Mouse (Mus musculus) frontal cortex, adult (tissue): ENCODE measurements around the gene Arhgap27.
"Not testable (repeated sequence)": the region's sequence is repeated elsewhere in the genome, so short reads cannot be mapped to it uniquely, and the experiment has no call there.

ENCODE experiments used
- ATAC-seq: cut with Nextera tagmentation; 2 replicates; pipeline ENCODE4 v1.9.2; 2017; ENCODE audit warnings: mild to moderate bottlenecking, moderate library complexity, mixed read lengths; ENCODE audit not compliant: low TSS enrichment

The Arhgap27 gene

DNA sequence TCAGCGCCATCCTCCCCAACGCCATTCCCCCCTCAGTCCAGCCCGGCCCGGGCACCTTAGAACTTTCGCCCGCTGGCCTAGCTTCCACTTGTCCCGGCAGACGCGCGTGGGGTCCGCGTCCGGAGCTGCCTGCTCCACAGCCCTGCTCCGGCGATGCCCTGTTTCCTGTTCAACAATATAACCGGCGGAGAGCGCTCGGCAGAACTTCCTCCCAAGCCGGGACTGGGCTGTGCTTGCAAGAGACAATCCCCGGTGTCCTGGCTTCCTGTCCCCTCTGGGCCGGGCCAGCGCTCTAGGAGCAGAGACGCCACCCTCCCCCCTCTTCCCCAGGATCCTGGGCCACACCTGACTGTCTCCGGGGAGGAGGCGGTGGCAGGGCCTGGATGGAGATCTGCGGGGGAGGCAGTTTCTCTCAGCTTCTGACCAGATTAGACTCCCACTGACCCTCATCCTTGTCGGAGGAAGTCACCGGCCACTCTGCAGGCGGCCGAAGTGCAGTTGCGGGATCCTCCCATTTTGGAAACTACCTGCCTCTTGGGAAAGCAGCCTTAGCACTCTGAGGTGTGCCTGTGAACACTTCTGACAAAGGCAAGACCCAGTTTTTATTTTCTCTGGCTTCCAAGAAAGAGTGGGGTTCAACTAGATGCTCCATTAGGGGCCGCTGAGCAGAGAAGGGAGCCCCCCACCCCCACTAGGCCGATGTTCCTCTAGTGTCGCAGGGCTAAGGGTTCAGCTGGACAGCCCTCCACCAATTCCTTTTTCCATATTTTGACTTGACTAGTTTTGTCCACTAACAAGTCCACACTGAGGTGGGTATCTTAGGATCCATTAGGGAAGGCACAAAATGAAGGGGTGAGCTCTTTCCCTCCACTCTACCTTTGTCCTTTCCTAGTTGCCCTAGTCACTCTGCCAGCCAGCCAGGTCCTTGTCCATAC lies at the start of gene Arhgap27:
Gene Arhgap27, minus strand, starts transcription at position 479 of the 935 bp plus-strand sequence.
- ATAC-seq = peak; percentile 11; the same call in 1 of the 2 replicates

GRCm38 (mm10) chr11:103412950-103413423 lies 49.5 kb upstream of the Arhgap27 start:
- no peak; the same call in none of the 2 replicates for ATAC-seq

DNA sequence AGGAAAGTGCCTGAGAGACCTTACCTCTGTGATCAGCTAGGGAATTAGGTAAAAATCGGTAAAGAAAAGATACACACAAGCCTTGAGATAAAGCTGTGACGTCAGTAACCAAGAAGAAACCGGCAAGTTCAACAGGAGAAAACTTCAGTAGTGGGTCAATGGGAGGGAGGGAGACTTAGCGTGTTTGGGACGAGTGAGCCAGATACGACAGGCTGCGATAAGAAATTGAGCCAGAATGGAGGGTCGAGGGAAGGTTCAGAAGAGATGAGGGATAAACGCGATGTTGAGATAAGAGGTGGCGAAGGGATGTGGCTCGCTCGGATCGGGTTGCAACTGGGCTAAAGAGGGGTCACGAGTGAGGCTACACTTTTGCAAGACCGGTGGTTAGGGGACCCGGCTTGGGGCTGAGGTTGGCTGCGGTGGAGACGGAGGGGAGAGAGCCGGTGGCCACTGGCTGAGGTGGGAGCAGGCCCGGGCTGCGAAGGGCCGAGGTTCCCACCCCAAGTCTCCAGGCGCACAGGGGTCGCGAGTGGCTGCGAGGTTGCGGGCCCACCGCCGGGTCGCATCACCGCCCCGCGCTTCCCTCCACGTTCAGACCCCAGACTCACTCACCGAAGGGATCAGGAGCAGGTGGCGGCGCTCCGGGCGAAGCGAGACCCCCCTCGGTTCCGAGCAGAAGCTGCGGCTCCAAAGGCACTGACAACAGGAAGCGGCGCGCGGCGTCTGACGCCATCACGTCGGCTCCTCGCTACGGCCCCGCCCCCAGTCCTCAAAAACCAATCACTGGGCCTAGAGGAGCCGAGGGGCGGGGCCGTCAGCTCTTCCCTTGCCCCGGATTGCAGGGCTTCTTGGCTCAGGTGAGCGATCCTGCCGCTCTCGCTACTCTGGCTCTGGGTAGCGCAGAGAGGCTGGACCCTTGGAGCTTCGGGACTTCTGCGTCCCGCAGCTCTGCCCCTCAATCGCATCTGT lies 48.8 kb upstream of the Arhgap27 start, which contains the start of gene Plekhm1:
Gene Plekhm1, minus strand, starts transcription at position 707 of the 969 bp plus-strand sequence.
- ATAC-seq = peak; percentile 99

- ATAC-seq = no peak
Observed at GRCm38 (mm10) chr11:103411301-103411700, 47.8 kb upstream of the Arhgap27 start.

GRCm38 (mm10) chr11:103408880-103409279 lies 45.4 kb upstream of the Arhgap27 start:
- no peak for ATAC-seq

- not testable (repeated sequence) for ATAC-seq
Observed at GRCm38 (mm10) chr11:103407136-103407535, 43.6 kb upstream of the Arhgap27 start.

GRCm38 (mm10) chr11:103406551-103406950 lies 43.1 kb upstream of the Arhgap27 start:
- ATAC-seq = no peak

DNA sequence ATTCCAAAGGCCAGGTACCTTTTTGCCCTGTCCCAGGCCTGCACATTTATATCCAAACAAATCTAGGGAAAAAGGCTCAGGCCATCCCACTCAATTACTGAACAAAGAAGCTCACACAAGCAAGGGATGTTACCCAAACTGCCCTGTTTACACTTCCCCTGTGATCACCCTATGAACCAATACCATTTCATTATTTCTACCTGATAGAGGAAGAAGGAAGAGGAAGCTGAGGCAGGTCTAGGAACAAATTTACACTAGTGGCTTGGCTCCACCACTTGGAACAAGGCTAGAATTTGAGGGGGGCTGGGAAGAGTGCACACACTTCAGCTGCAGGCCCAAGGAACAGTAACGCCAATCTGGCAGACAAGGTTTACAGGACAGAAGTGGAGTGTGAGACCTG lies 42.3 kb upstream of the Arhgap27 start:
- ATAC-seq = no peak

DNA sequence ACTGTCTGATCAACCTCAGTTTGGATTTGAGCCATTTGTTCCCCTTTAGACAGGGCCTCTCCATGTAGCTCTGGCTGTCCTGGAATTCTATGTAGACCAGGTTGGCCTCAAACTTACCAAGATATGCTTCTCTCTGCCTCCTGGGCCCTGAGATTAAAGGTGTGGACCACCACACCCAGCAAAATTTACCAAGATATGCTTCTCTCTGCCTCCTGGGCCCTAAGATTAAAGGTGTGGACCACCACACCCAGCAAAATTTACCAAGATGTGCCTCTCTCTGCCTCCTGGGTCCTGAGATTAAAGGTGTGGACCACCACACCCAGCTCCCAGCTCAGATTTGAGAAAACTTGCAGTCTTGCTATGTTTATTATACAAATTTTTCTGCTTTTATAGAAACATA lies 41.1 kb upstream of the Arhgap27 start:
- no peak for ATAC-seq

GRCm38 (mm10) chr11:103403776-103404175 lies 40.3 kb upstream of the Arhgap27 start:
- ATAC-seq = no peak

- ATAC-seq = peak; percentile 94
Observed at GRCm38 (mm10) chr11:103402738-103403137, 39.2 kb upstream of the Arhgap27 start.

DNA sequence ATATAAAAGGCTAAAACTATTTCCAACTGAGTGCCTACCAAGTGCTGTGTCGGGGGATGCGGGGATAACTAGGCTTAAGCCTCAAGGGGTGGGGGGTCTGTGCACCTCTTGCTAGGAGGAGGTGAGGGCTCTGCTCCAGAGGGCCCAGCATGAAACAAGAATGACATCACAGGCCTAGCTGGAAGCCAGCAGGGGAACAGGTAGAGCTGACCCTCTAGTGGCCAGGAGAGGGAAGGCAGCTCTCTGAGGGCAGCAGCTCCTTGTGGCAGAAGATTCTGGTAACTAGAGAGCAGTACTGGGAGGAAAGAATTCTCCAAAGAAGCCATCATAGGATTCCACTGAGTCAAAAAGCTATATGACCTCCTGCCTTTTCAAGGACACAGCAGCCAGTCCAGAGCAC lies 38.7 kb upstream of the Arhgap27 start:
- ATAC-seq = peak; percentile 78

GRCm38 (mm10) chr11:103399986-103400385 lies 36.5 kb upstream of the Arhgap27 start:
- ATAC-seq = no peak

DNA sequence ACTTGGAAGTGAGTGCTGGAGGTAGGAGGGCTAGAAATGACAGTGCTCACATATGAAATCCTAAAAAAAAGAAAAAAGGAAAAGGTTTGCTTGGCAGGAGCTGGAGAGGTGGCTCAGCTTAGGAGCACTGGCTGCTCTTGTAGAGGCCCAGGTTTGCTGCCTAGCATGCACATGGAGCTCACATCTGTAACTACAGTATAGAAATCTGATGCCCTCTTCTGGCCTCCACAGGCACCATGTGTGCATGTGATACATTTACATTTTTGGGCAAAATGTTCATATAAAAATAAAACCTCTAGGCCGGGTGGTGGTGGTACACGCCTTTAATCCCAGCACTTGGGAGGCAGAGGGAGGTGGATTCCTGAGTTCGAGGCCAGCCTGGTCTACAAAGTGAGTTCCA lies 35.6 kb upstream of the Arhgap27 start:
- no peak for ATAC-seq

DNA sequence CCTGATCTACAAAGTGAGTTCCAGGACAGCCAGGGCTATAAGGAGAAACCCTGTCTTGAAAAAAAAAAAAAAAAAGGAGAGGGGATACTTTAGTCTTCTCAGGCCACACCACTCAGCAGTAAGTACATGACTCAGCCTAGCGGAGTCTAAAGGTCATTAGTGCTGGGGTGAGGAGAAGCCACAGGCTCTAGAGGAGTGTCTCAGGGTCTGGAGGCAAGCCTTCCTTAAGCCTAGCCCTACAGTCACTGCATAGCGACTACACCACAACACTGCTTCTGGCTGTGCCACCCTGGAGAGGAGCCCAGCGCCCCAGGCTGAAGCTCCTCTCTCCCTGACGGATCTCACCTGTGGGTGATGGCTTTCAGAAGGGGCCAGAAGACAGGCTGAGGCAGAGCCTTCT lies 33.2 kb upstream of the Arhgap27 start:
- no peak for ATAC-seq

GRCm38 (mm10) chr11:103396236-103396635 lies 32.7 kb upstream of the Arhgap27 start:
- no peak for ATAC-seq

DNA sequence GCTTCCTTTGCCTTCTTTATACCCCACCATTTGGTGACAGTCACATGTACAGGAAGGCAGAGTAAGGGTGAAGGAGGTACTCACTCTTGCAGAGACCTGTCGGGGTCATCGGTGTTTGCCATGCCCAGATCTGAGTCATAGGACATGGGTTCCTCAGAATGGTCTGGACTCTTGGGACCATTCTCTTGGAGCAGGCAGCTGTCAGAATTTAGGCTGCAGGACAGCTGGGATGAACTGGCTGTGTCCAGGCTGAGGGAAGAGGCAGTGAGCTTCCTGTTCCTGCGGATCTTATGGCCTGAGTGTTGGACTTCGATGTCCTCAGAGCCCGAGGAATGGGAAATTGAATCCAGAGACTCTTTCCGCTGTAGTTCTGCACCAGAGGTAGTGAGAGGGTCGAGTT lies 31.1 kb upstream of the Arhgap27 start:
- ATAC-seq = no peak

GRCm38 (mm10) chr11:103394025-103394424 lies 30.5 kb upstream of the Arhgap27 start:
- ATAC-seq = peak; percentile 59; the same call in 1 of the 2 replicates

- ATAC-seq = no peak
Observed at GRCm38 (mm10) chr11:103387870-103388526, 24.5 kb upstream of the Arhgap27 start.

DNA sequence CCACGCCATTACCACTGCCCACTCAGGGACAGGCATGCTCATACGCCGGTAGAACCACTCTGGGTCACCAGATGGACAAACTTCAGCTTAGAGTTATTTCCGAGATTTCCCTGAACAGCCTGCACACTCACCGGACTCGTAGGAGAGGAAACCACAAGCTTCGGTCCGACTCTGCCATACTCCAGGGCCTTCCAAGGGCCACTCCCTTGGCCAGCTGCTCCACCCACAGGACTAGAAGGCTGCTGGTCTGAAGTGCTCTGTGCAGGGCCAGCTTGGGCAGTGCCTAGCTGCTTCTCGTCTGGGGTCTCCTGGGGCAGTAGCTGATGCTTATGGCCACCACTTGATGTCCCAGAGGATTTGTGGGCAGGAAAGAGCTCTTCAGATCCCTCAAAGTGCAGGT lies 23.3 kb upstream of the Arhgap27 start:
- ATAC-seq = no peak

DNA sequence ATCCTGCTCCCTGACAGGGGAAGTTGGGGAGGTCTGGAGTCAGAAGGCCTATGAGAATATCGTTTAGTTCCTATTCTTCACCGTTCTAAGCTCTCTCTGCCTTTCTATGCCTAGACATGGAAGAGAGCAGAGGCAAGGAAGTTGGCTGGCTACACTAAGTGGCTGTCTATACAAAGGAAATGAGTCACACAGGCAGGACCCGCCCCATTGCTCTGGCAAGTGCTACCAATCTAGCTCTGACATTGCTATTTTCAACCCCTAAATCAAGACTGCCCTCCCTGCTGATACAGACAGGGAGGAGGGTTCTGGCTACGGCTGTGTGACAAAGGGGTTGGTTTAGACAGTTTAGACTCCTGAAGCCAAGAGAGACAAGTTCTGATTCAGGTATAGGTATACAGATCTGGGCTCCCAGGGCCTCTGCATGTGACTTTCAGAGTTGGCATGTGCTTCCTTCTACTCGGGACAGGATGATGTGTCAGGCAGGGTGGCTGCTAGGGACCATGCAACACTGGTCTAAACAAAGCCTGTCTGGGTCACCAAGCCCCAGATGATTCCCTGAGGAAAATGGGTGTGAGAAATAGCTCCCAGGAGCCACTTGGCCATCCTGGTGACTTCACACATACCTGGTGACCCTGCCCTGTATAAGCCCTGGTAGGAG lies 18.6 kb upstream of the Arhgap27 start:
- peak; percentile 89 for ATAC-seq
